Mouse (Mus musculus) MN1 (cell line): Measurements from ENCODE around the gene Vegfd.
A peak's percentile ranks its signal among the peaks of the same experiment; 100 is the strongest.

Experiments used
- DNase-seq: peaks from one replicate; pipeline ENCODE4 v3.0.0-alpha.2; 2016; ENCODE audit warnings: low spot score

Gene Vegfd

DNA sequence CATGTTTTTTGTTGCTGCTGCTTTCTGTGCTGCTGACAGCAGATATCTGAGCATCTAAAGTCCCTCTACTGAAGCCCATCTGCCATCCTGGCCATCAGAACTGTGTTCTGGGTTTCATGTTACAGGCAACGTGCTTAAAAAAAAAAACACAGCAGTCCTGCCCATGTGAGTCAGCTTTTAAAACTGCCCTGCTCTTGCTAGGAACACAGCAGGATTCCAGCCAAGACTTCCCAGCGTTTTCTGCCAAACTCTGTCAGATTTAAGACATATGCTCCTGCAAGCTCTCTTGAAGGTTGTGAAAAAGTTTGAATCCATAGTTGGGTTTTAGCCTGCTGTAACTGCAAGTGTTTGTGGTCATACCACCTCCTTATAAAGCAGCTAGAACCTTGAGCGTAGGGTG is at the start of gene Vegfd:
Vegfd (plus strand) TSS at position 298 of the 400 bp plus-strand sequence.
- peak; percentile 69 for DNase-seq

DNA sequence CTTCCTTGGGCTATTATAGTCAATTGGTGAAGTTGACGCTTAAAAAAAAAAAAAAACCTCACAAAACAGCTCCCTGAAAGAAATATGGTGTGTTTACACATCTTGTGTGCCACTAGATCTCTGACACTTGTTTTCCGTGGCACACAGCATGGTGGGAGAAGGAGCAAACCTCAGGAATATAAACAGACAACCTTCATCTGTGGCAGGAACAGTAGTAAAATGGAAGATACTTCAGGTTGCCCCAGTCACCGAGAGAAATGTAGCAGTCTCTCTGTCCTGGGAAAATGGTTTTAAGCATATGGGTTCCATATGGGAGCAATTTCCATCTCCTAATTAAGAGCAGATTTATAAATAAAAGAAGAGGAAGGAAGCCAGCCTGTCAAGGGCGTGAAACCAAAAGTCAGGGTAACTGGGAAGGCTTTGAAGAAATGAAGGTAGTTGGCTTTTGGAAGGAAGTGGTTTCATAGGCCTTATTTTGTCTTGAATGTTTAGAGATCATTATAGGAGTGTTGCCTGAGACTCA is 49.7 kb upstream of the Vegfd start:
- DNase-seq, result no peak

DNA sequence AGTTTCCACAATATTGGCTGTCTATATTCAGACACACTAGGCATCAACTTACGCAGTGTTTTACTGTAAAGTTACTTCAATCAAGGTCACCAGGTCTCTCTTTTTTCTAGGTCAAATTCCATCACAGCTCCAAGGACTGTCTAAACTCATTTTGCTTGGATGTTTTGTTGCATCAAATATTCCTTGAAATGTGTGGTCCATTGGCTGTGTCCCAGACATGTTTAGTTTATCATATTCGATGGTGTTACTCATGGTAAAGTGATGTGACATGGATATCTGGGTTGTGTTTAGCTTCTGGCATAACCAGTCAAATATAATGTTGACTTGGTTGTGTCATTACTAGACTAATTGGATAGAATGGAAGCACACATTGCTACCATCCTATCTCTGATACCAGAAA is 42.8 kb upstream of the Vegfd start:
- DNase-seq, result no peak

DNA sequence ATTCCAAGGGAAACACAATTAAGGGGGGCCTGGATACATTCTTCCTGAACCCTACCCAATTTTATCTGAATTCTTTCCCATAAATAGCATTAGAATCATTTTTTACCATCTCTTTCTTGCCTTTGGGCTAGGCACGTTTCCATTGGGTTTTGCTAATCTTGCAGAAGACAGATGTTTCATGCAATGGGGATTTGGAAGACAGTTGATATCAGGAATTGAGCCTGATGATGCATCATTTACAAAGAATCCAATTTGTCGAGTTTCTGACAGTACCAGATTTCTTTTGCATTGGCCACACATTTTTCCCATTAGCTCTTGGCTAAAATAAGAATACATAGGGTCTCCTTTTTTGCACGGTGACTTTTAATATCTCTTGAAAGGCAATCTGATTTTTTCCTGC is 42.4 kb upstream of the Vegfd start:
- no peak for DNase-seq

DNA sequence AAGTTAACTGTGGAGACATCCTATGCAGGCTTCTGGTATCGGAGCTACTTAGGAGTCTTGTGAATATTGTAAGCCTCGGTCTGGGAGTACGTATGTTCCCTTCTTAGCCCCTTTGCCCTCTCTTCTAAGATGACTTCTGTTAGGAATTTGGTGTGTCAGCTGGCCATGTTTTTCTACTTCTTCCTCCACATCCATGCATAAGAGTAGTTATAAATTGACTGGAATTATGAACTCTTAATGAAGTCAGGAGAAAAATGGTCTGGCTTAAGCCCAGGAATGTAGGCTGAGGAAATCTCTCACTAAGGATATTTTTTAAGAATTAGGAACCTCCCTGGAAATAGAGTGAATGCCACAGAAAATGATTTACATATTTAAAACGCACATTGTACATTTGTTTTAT is 34.6 kb upstream of the Vegfd start:
- no peak for DNase-seq

DNA sequence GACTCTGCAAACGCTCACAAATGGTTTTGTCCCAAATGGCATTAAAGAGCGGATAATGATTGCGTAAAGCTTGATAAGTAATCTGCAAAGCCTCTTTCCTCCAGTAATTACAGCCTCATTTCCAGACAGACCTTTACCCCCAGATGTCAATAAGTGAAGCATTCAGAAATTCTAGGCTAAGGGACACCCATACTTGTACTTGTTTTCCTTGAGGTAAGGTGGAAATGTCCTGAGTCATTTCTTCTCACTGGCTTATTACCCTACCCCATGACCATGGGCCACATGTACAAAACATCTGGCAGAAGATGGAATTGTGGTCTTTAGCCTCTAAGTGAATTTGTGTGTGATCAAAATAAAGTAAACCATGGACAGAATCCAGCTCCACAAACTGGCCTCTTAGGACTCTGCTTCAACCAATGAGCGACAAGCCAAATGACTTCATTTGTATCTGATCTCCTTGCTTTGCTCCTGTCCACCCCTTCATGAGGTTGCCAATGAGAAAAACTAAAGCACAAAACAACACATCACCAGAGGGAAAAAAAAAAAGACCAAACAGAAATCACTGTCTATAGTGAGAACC is 27.7 kb upstream of the Vegfd start:
- no peak for DNase-seq

DNA sequence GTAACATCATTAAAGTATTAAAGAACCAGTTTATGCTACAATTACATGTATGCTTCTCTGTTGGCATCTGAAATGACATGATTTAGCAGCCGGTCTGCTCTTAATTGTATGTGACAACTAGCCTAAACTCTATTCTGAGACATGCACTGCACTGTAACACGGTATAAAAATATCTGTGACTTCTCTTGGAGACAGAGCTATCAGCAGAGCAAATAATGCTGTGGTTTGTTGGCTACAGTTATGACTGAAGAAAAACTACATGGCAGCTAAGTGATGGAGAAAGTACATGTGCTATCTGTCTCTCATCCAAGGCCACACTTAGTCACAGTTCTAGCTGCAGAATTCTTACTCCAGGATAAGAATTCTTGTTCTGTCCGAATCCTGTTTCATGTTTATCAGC is 24.2 kb upstream of the Vegfd start:
- no peak for DNase-seq

DNA sequence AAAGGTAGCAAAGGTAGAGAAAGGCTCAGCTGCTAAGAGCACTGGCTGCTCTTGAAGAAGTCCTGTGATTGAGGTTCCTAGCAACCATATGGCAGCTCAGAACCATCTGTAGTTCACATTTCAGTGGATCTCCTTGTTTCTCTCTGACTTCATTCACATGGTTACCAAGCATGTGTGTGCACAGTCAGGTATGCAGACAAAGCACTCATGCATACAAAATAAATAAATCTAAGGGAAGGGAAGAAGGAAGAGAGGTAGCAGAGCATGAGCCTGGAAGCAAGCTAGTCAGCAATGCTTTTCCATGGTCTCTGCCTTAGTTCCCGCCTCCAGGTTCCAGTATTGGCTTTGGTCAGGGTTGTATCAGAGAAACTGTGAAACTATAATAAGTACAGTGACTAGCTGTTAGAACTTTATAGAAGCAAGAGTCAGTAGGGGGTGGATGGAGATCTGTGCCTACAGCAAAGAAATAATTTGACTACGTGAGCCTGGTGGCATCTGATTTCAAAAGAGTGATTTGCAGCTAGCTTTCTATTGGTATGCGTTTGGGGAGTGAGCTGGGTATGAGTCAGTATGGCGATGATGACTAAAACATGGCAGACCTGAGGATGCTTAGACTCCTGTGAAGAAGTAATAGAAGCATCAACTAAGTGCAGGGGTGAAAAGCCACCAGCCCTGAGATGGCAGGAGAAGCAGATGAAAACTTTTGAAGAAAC is 7.9 kb upstream of the Vegfd start:
- no peak for DNase-seq

DNA sequence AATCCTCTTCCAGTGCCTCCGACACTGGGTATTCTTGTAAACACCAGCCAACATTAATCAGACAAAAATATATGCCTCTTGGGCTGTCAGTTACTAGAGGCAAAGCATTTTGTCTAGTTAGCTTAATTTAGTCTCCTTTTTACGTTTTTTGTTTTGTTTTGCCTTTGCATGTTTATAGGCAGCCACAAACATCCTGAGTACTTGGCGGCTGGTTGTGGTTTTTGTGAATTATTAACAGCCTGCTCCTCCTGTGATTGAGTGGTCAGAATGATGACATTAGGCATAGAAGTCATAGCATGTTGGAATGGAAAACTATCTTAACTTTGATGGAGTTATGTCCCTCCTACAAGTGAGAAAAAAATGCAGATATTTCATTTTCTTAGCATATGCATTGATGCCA is 2.6 kb upstream of the Vegfd start:
- no peak for DNase-seq

DNA sequence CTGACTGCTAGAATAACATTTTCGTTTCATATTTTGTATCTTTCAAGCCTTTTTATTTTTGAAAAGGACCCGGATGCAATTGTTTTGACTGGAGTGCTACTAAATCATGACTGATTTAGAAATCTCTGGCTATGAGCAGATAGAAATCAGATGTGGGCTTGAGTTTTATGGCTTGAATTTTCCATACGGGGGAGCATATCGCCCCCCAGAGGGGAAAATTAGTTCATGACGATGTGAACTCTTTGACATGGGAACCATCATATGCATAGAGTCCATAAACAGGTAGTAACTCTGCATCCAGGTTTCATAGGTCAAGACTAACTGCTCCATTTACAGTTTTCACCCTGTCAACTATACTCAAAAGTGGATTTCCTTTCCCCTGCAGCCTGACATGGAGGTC is 1.4 kb downstream of the Vegfd start:
- DNase-seq, result peak; percentile 6

DNA sequence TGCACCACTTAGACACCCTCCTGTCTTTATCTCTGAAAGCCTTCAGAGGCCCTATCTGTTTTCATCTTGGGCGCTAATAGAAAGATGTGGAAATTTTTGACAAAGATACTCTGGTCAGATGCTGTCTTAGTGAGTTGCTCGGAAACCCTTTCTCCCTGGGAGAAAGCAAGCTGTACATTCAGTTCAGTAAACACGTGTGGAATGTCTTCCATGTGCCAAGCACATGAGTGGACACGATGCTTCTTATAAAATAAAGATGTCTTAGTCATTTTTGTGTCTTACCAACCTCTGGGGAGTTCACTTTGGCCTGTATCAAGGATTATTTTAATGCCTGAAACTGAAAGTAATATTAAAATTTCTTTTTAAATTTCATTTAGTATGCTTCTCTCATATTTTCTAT is 6.5 kb downstream of the Vegfd start:
- DNase-seq, result no peak

DNA sequence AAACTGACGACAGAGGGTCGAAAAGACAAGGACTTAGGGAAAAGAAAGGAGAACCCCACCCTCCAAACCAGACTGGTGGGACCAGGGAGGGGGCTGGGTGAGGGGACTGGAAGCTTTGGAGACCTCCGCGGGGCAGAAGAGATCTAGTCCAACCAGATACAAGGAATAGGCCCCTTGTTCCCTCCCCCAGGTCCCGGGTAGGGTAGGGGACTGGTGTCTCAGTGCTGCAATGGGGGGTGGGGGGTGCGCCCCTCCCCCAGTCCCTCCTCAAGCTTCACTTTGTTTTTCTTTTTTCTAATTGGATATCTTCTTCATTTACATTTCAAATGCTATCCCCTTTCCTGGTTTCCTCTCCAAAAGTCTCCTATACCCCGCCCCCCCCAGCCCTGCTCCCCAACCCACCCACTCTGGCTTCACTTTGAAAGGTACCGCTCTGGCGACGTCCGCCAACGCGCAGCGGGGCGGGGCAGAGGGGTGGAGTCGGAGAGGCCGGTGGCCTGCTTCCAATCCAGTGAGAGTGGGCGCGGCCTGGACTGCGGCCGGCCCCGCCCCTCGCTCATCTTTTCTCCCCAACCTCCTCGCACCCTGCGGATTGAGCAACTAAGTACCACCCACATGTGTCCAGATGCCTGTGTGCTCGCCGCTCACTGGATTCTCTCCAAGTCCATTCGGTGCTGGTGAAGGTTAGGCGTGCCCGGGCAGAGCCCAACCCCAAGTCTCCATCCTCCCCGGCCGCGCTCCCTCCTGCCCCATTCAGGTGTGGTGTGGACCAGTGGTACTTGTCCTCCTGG is 8.6 kb downstream of the Vegfd start:
- DNase-seq, result peak; percentile 82

DNA sequence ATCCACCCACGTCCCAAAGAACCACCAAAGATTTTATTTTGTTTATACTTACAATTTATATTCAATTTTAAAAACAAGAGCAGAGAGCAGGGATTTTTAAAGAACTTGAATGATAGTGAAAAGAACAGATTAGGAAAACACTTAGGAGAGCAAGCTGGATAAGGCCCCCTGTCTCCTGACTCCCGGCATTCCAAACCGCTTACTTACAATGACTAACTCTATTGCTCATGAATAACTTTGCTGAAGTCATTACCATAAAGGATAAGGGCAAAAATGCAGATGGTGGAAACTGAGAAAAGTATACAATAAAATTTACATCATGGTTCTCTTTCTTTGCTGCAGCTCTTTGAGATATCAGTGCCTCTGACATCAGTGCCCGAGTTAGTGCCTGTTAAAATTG is 20.9 kb downstream of the Vegfd start:
- no peak for DNase-seq

DNA sequence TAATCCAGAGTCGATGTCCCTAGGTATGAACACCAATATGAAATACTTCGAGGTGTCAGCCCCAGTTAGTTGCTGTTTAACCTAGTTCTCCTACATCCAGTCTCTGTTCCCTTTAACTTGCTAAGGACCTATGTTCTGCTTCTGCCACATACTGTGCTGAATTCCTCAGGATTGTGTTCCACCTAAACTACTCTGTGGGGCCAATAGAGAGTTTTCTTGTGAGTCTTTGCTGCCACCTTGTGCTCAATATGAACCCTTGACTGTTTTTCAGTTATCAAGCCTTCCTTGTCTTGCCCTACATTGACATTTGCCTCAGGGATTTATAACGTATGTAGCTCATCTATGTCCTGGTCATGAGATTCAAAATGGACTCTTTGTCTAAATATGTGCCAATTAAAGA is 25.3 kb downstream of the Vegfd start:
- peak; percentile 44 for DNase-seq

DNA sequence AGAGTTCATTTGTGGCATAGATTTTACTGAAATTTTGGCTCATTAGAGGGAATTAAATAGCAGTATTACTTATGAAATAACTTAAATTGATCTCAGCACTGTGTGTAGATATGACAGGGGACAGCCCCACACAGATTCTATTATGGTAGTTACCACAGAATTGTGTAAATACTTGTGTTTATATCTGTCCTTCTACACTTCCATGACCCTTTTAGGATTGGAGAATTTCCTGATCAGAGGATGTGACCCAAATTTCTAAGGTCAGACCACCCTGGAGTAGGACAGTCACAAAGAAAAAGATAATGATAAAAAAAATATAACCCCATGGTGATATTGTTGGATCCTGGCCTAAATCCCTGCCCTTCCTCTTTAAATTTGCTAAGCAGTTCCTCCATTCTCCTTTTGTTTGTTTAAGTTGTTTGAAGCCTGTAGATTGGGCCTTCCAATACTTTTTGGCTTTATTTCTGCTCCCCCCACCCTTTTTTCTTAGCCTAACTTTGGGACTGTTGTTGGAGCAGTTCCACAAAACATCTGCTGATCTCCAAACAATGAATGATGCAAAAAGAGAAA is 32.0 kb downstream of the Vegfd start:
- no peak for DNase-seq

DNA sequence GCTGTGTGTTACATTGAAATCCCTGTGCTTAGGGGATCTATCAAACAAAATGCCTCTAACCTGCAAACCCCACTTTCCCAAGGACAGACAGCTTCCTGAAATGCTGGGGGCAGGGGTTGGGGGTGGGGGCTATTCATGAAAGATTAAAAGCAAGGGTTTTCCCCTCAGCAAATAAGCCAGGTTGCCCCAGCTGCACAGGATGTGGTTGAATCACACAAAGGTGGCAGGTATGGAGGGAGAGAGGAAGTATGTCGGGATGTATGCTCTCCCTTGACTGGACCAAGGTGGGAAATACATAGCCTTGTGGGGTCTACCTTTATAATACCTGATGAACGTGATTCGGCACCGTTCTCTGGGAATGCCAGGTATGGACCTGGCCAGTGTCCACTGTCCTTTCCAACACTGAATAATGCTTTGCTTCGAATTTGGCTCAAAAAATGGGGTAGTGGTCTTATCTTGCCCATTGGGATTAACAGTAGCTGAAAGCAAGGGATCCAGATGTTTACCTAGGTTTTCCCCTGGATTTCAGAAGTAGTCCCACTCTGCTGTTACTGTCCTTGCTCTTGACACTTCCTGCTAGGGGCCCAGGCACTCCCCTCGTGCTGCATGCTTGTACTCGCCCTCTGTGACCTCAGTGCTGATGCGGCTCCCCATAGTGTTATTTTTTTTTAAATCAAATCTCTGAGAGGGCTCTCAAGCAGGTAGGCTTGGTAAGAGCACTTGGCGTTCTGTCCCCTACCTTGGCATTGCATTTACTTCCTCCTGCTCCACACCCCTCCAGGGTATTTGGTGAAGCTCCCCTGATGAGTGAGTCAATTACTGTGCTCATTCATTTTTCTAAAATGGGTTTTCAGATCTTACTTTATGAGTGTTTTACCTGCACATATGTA is 33.2 kb downstream of the Vegfd start:
- DNase-seq, result no peak

DNA sequence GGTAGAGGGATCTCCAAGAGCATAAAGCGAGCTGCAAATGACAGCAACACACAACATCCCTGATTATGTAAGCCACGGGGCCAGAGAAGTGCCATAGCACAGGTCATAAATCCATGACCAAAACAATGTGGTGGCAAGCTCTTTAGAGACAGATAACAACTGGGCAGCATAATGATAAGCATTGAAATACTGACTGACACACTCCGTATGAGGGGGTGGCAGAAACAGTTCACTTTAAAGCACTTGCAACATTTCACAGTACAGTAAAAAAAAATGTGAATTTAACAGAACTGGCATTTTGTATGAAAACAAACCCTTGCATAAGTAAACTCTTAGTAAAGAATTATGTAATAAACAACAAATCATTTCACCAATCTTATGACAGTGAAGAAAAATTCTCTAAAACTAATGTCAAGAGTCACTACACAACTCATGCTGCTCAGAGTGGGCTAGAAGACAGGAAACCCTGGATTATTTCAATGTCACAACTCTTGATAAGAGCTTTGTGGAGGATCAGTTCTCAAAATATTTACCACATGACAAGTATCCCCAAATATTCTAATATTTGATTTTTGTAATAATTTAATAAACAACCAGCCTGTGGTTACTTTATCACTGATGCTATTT is 35.2 kb downstream of the Vegfd start:
- DNase-seq, result no peak

DNA sequence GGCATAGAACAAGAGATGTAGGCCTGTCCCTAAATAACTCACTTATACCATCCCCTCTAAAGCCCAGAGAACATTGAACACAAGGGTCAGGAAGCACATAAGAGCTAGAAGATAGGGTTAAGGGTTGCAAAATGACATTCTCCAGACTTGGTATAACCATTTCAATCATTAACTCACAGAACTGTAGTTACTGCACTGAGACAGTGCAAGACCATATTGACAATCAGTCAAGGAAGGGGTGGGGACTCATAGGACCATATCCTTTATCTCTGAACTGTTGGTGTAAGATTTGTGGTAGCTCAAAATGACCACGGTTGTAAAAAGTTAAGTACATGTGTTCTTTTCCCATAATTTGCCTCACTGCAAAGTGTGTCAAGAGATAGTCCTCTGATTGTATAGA is 37.4 kb downstream of the Vegfd start:
- no peak for DNase-seq

DNA sequence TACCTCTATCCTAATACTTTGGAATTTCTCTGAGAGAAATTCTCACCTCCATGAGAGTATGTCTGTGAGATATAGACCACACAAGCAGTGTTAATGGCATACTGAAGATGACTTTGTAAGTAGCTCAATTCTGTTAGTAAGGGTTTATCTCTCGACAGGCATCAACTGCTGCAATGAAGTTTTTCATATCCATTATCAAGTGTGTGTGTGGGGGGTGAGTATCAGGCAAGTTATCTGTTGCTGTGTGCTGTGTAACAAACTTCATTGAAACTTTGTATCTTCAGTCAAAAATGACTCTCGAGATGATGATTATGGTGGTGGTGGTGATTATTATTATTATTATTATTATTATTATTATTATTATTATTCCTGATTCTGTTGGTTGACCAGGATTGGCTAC is 43.6 kb downstream of the Vegfd start:
- DNase-seq, result no peak

DNA sequence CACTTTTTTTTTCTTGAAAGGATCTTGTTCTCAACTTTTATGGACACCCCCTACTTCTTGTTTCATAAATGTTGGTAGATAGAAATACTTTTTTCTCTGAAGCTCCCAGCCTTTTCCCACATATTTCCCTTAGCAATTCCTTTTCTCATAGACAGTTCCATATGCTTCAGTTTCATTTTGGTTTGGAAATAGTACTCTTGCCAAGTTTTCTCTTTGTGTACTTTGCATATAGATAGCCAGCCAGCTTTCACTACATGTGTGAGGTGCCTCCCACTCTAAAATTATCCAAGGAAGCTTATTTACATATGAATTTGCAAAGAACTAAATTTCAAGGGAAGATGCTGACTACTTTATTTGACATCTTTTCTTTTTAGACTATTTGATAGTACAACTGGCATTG is 44.8 kb downstream of the Vegfd start:
- no peak for DNase-seq

DNA sequence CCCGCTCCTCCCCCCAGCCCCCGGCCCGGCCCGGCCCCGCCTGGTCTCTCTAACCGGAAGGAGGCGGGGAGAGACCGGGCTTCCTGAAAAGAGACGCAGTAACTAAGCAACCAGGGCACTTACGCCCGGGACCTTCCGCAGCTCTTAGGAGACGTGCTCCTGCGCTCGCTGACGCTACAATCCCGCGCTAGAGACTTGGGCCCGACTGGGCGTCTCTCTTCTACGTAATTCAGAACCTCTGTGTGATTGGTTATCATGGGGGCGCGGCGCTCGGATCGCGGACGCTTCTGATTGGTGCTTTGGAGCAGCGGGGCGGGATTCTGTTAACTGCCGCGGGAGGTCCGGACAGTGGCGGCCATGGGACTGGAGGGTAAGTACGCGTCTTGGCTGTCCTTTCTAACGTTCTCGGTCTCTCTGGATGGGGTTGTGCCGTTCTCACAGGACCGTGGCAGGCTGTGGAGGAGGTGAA is 46.3 kb downstream of the Vegfd start, which contains the start of gene Piga:
Piga (plus strand) TSS at position 317 of the 469 bp plus-strand sequence.
- peak; percentile 95 for DNase-seq
